Mouse (Mus musculus) midbrain, postnatal 0 days (tissue): ENCODE measurements around the gene Alad. TPM values are rescaled to one million over a fixed set of nuclear protein-coding genes. Genes with fewer than 3 reads are reported as not detected.
"Not testable (repeated sequence)": the region's sequence is repeated elsewhere in the genome, so short reads cannot be mapped to it uniquely, and the experiment has no call there.

Source experiments
- ATAC-seq: fragments of 200-750 bp; cut with Nextera tagmentation; 2 replicates; pipeline ENCODE4 v1.8.0; 2017; ENCODE audit warnings: moderate number of reproducible peaks, mild to moderate bottlenecking, moderate TSS enrichment, moderate library complexity; ENCODE audit not compliant: low FRiP score
- DNase-seq: peaks from one replicate; pipeline ENCODE4 v3.0.0-alpha.2; 2015; ENCODE audit warnings: low spot score
- H3K27ac ChIP-seq: fragments of 300-500 bp; sonication (generic); 2 replicates; pipeline ENCODE4 v1.5.1; 2014; ENCODE audit warnings: low read depth, mild to moderate bottlenecking, low read length, mixed read lengths
- H3K27me3 ChIP-seq: fragments of 300-500 bp; sonication (generic); 2 replicates; pipeline ENCODE4 v1.6.1; 2014; ENCODE audit warnings: low read length, control low read depth, mixed read lengths; ENCODE audit not compliant: insufficient read depth
- H3K36me3 ChIP-seq: fragments of 300-500 bp; sonication (generic); 2 replicates; pipeline ENCODE4 v1.6.1; 2014; ENCODE audit warnings: low read length, control low read depth, mixed read lengths; ENCODE audit not compliant: insufficient read depth
- H3K4me1 ChIP-seq: fragments of 300-500 bp; sonication (generic); 2 replicates; pipeline ENCODE4 v1.6.1; 2014; ENCODE audit warnings: mild to moderate bottlenecking, control low read depth, antibody characterized with exemption, low read length, mixed read lengths; ENCODE audit not compliant: insufficient read depth
- H3K4me2 ChIP-seq: fragments of 300-500 bp; sonication (generic); 2 replicates; pipeline ENCODE4 v1.6.1; 2014; ENCODE audit warnings: low read depth, mild to moderate bottlenecking, low read length, mixed read lengths; ENCODE audit not compliant: poor library complexity, severe bottlenecking
- H3K4me3 ChIP-seq: fragments of 300-500 bp; sonication (generic); 2 replicates; pipeline ENCODE4 v1.5.1; 2014; ENCODE audit warnings: low read depth, mild to moderate bottlenecking, low read length, moderate library complexity
- H3K9ac ChIP-seq: fragments of 300-500 bp; sonication (generic); replicated peaks from 2 replicates; pipeline ENCODE4 v1.6.1; 2014; ENCODE audit warnings: mild to moderate bottlenecking, low read length, moderate library complexity, mixed read lengths; ENCODE audit not compliant: poor library complexity, severe bottlenecking
- H3K9me3 ChIP-seq: fragments of 300-500 bp; sonication (generic); 2 replicates; pipeline ENCODE4 v1.6.1; 2016; ENCODE audit warnings: low read length, control low read depth
- CTCF ChIP-seq: IDR thresholded peaks from 2 replicates; pipeline ENCODE4 v1.5.1; 2016; ENCODE audit warnings: antibody characterized with exemption, mild to moderate bottlenecking
- WGBS: fragments of 180-500 bp; shearing (Covaris S2); extraction: QIAGEN DNeasy Blood & Tissue Kit; methylation state at CpG from one replicate; pipeline ENCODE4 v1.1.7; 2014; 5-methylcytosine and 5-hydroxymethylcytosine counted together
- polyA plus RNA-seq: library from polyadenylated mRNA; unstranded; fragments of >200 nt; fragmentation: Nextera tagmentation; extraction: Ambion mirVana; gene quantifications from 2 replicates; pipeline ENCODE4 v1.2.1, GENCODE M21; 2015
- total RNA-seq: library from RNA; depleted of rRNA; stranded (reverse); fragments of >200 nt; gene quantifications from 2 replicates; pipeline ENCODE4 v1.2.3, GENCODE M21; 2014

Gene Alad
- total and polyA plus RNA-seq, 2 experiments from 2014 or later = 49.3 to 74.6 TPM

- no peaks in the 10 kb centered on the region for H3K36me3 ChIP-seq
- 0 out of 2 replicates have a peak, but pooled peaks cover 4% of the 10 kb centered on the region for H3K27me3 ChIP-seq
- no peaks in the 10 kb centered on the region for H3K9me3 ChIP-seq
- 2% methylated on average over 59 of the region's 71 CpGs for WGBS
- DNase-seq (no peak), ATAC-seq (peak; percentile 67)
- H3K4me2 ChIP-seq = peak within 1 kb of the TSS; percentile 78
- H3K27ac ChIP-seq = no peak within 1 kb of the TSS
- no peaks in the 10 kb centered on the region for H3K4me1 ChIP-seq
- H3K4me3 ChIP-seq = peak within 1 kb of the TSS; percentile 41
- TF ChIP-seq CTCF = no peak
- H3K9ac ChIP-seq = peak within 1 kb of the TSS; percentile 46
Measured at GRCm38 (mm10) chr4:62479937-62480708, 39.6 kb downstream of the Alad start, which contains the start of gene Bspry. Gene Bspry (plus strand): TSS chr4:62480053.

GRCm38 (mm10) chr4:62479593-62479936 is 40.2 kb downstream of the Alad start:
- Histone ChIP-seq H3K9ac (peak overlapping the region; percentile 46), H3K4me2 (peak overlapping the region; percentile 78), H3K4me3 (peak overlapping the region; percentile 41)
- H3K27ac ChIP-seq, ATAC-seq, H3K4me1 ChIP-seq, DNase-seq, H3K27me3 ChIP-seq, H3K9me3 ChIP-seq, H3K36me3 ChIP-seq: not testable (repeated sequence)
- WGBS = 15% methylated on average over 11 of the region's 11 CpGs
- peak; percentile 77 for TF ChIP-seq CTCF

GRCm38 (mm10) chr4:62477542-62478244 is 42.0 kb downstream of the Alad start:
- Histone ChIP-seq H3K36me3 (no peaks in the 10 kb centered on the region), H3K27ac (no peak overlapping the region), H3K9me3 (no peaks in the 10 kb centered on the region), H3K4me3 (no peak overlapping the region), H3K27me3 (0 out of 2 replicates have a peak, but pooled peaks cover 4% of the 10 kb centered on the region), H3K9ac (no peak overlapping the region), H3K4me1 (no peaks in the 10 kb centered on the region), H3K4me2 (no peak overlapping the region)
- TF ChIP-seq CTCF = no peak
- WGBS = 83% methylated on average over 6 of the region's 6 CpGs
- ATAC-seq = no peak
- DNase-seq = no peak

GRCm38 (mm10) chr4:62475793-62476192 is 43.9 kb downstream of the Alad start:
- ATAC-seq = no peak
- DNase-seq = no peak
- Histone ChIP-seq H3K9ac (no peak overlapping the region), H3K4me2 (no peak overlapping the region), H3K4me1 (no peaks in the 10 kb centered on the region), H3K4me3 (no peak overlapping the region), H3K27ac (no peak overlapping the region), H3K27me3 (0 out of 2 replicates have a peak, but pooled peaks cover 4% of the 10 kb centered on the region), H3K36me3 (no peaks in the 10 kb centered on the region), H3K9me3 (no peaks in the 10 kb centered on the region)
- no peak for TF ChIP-seq CTCF
- WGBS = 93% methylated on average over 6 of the region's 6 CpGs

DNA sequence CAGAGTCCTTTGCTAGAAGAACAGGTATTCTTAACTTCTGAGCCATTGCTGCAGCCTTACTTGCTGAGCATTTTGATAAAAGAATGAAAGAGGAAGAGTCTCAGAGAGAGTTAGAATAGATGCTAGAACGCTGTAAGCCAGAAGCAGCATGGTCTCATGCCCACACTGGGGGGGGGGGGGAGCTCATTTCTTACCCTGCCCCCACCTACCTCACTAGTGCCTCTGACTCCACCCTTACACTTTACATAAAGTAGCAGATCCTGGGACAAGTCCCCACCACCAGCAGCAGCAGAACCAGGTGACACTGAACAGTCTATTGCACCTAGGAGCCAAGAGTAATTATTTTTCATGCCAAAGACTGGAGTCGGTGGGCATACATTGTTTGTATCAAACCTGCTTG is 44.6 kb downstream of the Alad start:
- no peak overlapping the region for H3K27ac ChIP-seq
- no peaks in the 10 kb centered on the region for H3K4me1 ChIP-seq
- WGBS = 92% methylated on average over 2 of the region's 2 CpGs

GRCm38 (mm10) chr4:62472071-62472470 is 47.6 kb downstream of the Alad start:
- WGBS = 97% methylated on average over 2 of the region's 2 CpGs

More for the DNA sequence above, 44.6 kb downstream of the Alad start:
- Histone ChIP-seq H3K4me2 (no peak overlapping the region), H3K9ac (no peak overlapping the region), H3K27me3 (0 out of 2 replicates have a peak, but pooled peaks cover 4% of the 10 kb centered on the region), H3K4me3 (no peak overlapping the region), H3K36me3 (no peaks in the 10 kb centered on the region), H3K9me3 (no peaks in the 10 kb centered on the region)
- DNase-seq (no peak), ATAC-seq (no peak)
- no peak for TF ChIP-seq CTCF

More at GRCm38 (mm10) chr4:62472071-62472470, 47.6 kb downstream of the Alad start:
- no peaks in the 10 kb centered on the region for H3K36me3 ChIP-seq
- no peak overlapping the region for H3K9ac ChIP-seq
- no peaks in the 10 kb centered on the region for H3K9me3 ChIP-seq
- no peak for TF ChIP-seq CTCF
- no peak overlapping the region for H3K4me3 ChIP-seq
- ATAC-seq (no peak), DNase-seq (no peak)
- H3K4me1 ChIP-seq = no peaks in the 10 kb centered on the region
- no peak overlapping the region for H3K4me2 ChIP-seq
- 0 out of 2 replicates have a peak, but pooled peaks cover 4% of the 10 kb centered on the region for H3K27me3 ChIP-seq
- no peak overlapping the region for H3K27ac ChIP-seq
